Mouse (Mus musculus) heart, embryonic 14.5 days (tissue): Measurements from ENCODE around the gene Ptprz1. TPM values are rescaled to one million over a fixed set of nuclear protein-coding genes. Genes with fewer than 3 reads are reported as not detected.

Source experiments
- ATAC-seq: fragments of 200-750 bp; cut with Nextera tagmentation; 2 replicates; pipeline ENCODE4 v1.8.0; 2017; ENCODE audit warnings: low read depth, moderate TSS enrichment; ENCODE audit not compliant: insufficient number of reproducible peaks, insufficient read depth, low FRiP score
- H3K27ac ChIP-seq, 2 experiments: fragments of 200-500 bp in 1 of 2; fragments of 300-500 bp in 1 of 2; sonication (generic) in 1 of 2; replicated peaks in 1 of 2; 2 replicates each; pipeline ENCODE4 v1.5.1; 2012 to 2014; ENCODE audit warnings: low read depth in 2 of 2, low read length in 2 of 2, control low read depth in 1 of 2, mild to moderate bottlenecking in 1 of 2, mixed read lengths in 1 of 2; ENCODE audit not compliant: control insufficient read depth in 1 of 2, insufficient read depth in 1 of 2
- H3K27me3 ChIP-seq: fragments of 300-500 bp; sonication (generic); 2 replicates; pipeline ENCODE4 v1.6.1; 2014; ENCODE audit warnings: mild to moderate bottlenecking, low read length, control low read depth; ENCODE audit not compliant: control insufficient read depth, insufficient read depth
- H3K36me3 ChIP-seq: fragments of 300-500 bp; sonication (generic); 2 replicates; pipeline ENCODE4 v1.6.1; 2014; ENCODE audit warnings: mild to moderate bottlenecking, control low read depth, low read length, mixed read lengths; ENCODE audit not compliant: control insufficient read depth, insufficient read depth
- H3K4me1 ChIP-seq, 2 experiments: fragments of 200-500 bp in 1 of 2; fragments of 300-500 bp in 1 of 2; sonication (generic) in 1 of 2; 2 replicates each; pipeline ENCODE4 v1.6.1; 2012 to 2014; ENCODE audit warnings: low read length in 2 of 2, control low read depth in 1 of 2, mixed read lengths in 1 of 2; ENCODE audit not compliant: control insufficient read depth in 2 of 2, insufficient read depth in 2 of 2
- H3K4me2 ChIP-seq: fragments of 300-500 bp; sonication (generic); 2 replicates; pipeline ENCODE4 v1.6.1; 2014; ENCODE audit warnings: mild to moderate bottlenecking, low read length
- H3K4me3 ChIP-seq, 2 experiments: fragments of 200-500 bp in 1 of 2; fragments of 300-500 bp in 1 of 2; sonication (generic) in 1 of 2; 2 replicates each; pipeline ENCODE4 v1.5.1; 2012 to 2014; ENCODE audit warnings: low read length in 2 of 2, mild to moderate bottlenecking in 2 of 2, control low read depth in 1 of 2, low read depth in 1 of 2, moderate library complexity in 1 of 2; ENCODE audit not compliant: control insufficient read depth in 1 of 2, insufficient read depth in 1 of 2
- H3K9ac ChIP-seq: fragments of 300-500 bp; sonication (generic); 2 replicates; pipeline ENCODE4 v1.6.1; 2014; ENCODE audit warnings: mild to moderate bottlenecking, low read length
- H3K9me3 ChIP-seq: fragments of 300-500 bp; sonication (generic); 2 replicates; pipeline ENCODE4 v1.6.1; 2016; ENCODE audit warnings: low read length, control low read depth; ENCODE audit not compliant: control insufficient read depth
- WGBS: fragments of 180-500 bp; shearing (Covaris S2); extraction: QIAGEN DNeasy Blood & Tissue Kit; methylation state at CpG from one replicate; pipeline ENCODE4 v1.1.7; 2014; 5-methylcytosine and 5-hydroxymethylcytosine counted together
- polyA plus RNA-seq: library from polyadenylated mRNA; unstranded; fragments of >200 nt; fragmentation: Nextera tagmentation; extraction: Ambion mirVana; gene quantifications from 2 replicates; pipeline ENCODE4 v1.2.1, GENCODE M21; 2014

Gene Ptprz1
- polyA plus RNA-seq, 1 experiment from 2014 or later: 1.8 TPM

DNA sequence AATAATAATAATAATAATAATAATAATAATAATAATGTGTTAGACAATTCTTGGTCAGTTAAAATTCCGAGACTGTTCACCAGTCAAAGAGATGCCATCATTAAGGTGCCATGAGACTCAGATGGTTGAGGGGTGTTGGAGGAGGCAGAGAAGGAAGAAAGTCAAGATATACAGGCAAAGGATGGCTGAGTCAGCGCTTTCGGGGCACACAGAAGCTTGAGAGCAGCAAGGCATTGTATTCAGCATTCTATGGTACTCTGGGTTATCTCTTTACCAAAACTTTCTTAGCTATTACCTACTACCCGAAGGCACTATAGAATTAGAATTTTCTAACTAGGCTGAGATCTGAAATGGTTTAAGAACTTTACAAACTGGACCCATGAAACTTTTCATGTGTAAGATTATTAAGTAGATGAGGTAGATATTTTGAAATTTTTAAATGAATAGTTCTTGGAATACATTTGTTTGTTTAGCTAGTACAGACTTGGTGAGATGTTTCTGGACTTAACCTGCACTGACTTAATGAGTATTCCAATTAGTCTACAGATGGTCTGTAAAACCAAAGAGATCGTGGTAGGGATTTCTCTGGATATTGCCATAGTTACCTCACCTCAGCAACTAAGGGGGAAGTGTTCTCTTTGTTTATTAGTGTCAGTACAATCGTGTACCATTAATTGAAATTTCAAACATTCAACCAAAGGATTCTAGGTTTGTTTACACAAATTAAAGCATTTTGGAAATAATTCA lies 33.4 kb downstream of the Ptprz1 start:
- H3K4me3 ChIP-seq: no peak overlapping the region
- no peaks in the 10 kb centered on the region for H3K4me1 ChIP-seq
- no peak overlapping the region for H3K9ac ChIP-seq
- no peaks in the 10 kb centered on the region for H3K36me3 ChIP-seq
- H3K4me2 ChIP-seq: no peak overlapping the region
- H3K27ac ChIP-seq: no peak overlapping the region
- H3K27me3 ChIP-seq: no peaks in the 10 kb centered on the region
- WGBS: 78% methylated on average over 6 of the region's 6 CpGs
- ATAC-seq: no peak
- H3K9me3 ChIP-seq: no peaks in the 10 kb centered on the region

DNA sequence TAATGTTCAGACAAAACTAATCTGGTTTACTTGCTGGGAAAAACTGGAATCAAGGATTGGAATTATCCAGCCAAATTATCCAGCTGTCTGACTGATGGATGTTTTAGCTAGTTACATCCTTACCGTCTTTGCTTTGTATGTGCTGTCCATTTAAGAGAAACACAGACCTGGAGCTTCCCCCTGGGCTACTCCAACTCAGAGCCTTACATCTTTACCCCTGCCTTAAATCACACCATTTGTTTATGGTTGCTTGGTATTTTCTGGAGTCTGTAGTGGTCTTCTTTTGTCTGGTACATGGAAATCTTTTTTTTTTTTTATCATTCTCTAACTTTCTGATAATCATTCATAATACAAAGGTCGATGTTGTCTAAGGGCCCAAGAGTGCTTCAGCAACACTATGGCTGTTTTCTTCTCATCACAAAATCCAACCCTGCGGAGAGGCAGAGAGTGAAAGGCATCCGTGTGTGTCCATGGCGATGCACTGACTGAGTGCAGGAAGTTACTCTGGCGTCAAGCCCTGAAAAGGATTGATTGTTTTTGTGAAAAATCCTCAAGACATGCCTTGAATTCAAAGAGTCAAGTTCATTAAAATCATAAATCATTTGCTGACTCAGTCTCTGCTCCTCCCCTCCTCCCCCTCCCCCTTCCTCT lies 34.1 kb downstream of the Ptprz1 start:
- Histone ChIP-seq H3K9me3 (no peaks in the 10 kb centered on the region), H3K27ac (no peak overlapping the region), H3K4me1 (no peaks in the 10 kb centered on the region), H3K4me3 (no peak overlapping the region), H3K27me3 (no peaks in the 10 kb centered on the region), H3K36me3 (no peaks in the 10 kb centered on the region), H3K4me2 (no peak overlapping the region), H3K9ac (no peak overlapping the region)
- whole genome bisulfite sequencing: 77% methylated on average over 6 of the region's 6 CpGs
- no peak for ATAC-seq

DNA sequence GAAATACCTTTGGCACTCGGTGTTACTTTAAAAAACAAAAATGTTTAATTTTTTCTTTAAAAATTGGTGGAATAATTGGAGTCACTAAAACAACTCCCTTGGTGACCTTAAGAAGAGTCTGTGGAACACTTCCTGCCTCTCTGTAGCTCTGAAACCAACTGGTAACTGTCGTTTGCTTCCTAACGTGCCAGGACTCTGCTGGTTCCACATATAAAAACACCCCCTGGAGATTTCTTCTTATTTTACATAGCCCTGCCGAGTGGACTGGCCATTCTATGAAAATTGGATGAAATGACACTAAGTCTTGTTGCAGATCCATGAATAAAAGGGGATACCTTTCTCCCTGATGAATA lies 34.6 kb downstream of the Ptprz1 start:
- Histone ChIP-seq H3K4me3 (no peak overlapping the region), H3K4me1 (no peaks in the 10 kb centered on the region), H3K9ac (no peak overlapping the region), H3K4me2 (no peak overlapping the region), H3K27ac (no peak overlapping the region), H3K27me3 (no peaks in the 10 kb centered on the region), H3K36me3 (no peaks in the 10 kb centered on the region), H3K9me3 (no peaks in the 10 kb centered on the region)
- WGBS: 54% methylated on average over 4 of the region's 4 CpGs
- ATAC-seq: no peak

DNA sequence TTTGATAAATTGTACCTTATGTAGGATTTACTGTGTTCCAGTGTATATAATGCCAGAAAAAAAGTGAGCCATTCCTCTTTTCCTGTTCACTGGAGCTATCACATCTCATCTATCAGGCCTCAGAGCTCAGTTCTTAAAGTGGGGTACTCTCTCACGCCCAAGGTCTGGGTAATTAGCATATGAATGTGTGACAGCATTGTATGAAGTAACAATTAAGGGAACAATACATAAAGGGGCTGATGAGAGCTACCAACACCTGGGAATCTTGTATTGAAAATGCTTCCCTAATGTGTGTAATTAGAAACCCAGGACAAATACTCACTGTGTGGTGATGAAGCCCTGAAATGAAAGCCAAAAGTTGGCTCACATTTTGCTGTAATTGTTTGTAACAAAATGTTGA lies 47.6 kb downstream of the Ptprz1 start:
- no peak overlapping the region for H3K9ac ChIP-seq
- H3K9me3 ChIP-seq: no peaks in the 10 kb centered on the region
- no peak overlapping the region for H3K4me2 ChIP-seq
- WGBS: 22% methylated on average over 1 of the region's 1 CpGs
- no peaks in the 10 kb centered on the region for H3K4me1 ChIP-seq
- no peaks in the 10 kb centered on the region for H3K36me3 ChIP-seq
- H3K27me3 ChIP-seq: no peaks in the 10 kb centered on the region
- ATAC-seq: no peak
- H3K27ac ChIP-seq: no peak overlapping the region
- H3K4me3 ChIP-seq: no peak overlapping the region

DNA sequence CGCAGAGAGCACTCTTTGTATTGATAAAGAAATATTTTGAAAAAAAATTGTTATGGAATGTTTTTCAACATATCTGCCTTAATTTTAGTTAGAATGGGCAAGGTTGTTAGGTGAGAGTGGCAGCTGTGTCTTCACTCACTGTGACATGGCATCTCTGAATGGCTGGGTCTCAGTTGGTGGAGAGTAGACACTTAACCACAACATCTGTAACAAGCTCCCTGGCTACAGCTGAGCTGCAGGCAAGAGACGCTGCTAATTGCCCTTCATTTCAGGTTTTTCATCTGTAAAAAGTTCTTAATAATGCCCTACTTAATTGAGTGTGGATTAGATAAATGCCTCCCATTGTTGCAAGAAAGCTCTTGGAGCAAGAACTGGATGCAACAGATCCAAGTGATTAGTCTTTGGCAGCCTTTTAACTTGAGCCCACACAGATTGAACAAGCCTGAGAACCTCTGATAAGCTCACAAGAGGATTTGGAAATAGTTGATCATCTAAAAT lies 57.5 kb downstream of the Ptprz1 start:
- no peak overlapping the region for H3K9ac ChIP-seq
- H3K4me3 ChIP-seq: no peak overlapping the region
- H3K27ac ChIP-seq: no peak overlapping the region
- ATAC-seq: no peak
- 82% methylated on average over 2 of the region's 2 CpGs for WGBS
- no peaks in the 10 kb centered on the region for H3K4me1 ChIP-seq
- H3K27me3 ChIP-seq: no peaks in the 10 kb centered on the region
- H3K36me3 ChIP-seq: no peaks in the 10 kb centered on the region
- H3K4me2 ChIP-seq: no peak overlapping the region
- no peaks in the 10 kb centered on the region for H3K9me3 ChIP-seq

DNA sequence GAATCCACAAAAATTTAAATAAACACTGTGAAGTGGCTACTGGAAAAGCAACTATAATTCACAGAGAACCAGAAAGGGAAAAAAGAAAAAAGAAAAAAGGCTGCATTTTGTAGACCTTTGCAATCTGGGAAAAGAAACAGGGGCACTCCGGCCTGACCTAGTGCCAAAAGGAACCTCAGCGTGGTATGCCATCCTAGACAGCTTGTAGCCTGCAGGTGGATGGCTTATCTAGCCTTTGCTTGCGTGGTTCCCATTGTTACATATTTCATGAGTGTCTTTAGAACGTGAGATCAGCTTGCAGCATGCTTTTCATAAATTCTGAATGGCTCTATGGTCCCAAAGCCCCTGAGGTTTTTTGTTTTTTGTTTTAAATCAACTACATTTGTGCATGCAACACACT lies 61.8 kb downstream of the Ptprz1 start:
- H3K9ac ChIP-seq: no peak overlapping the region
- H3K27me3 ChIP-seq: no peaks in the 10 kb centered on the region
- 81% methylated on average over 4 of the region's 4 CpGs for WGBS
- no peak overlapping the region for H3K4me2 ChIP-seq
- H3K4me1 ChIP-seq: no peaks in the 10 kb centered on the region
- no peak overlapping the region for H3K27ac ChIP-seq
- no peak overlapping the region for H3K4me3 ChIP-seq
- no peaks in the 10 kb centered on the region for H3K36me3 ChIP-seq
- no peak for ATAC-seq
- H3K9me3 ChIP-seq: no peaks in the 10 kb centered on the region

DNA sequence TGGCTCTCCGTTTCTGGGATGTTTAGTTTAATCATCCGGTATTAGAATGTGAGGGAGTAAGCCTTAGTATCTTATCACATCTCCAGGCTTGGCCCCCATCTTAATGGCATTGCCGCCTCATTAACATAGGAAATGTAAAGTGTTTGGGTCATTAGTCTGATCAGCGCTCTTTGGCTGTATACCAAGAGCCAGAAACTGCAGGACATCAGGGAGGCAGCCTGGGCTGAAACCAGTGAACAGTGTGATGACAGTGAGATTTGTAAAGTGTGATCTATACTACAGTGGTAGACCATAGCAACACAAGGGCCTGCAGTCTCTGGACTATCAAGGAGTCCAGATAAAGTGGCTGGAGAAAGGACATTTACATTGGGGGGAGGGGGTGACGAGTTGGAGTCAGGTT lies 62.2 kb downstream of the Ptprz1 start:
- Histone ChIP-seq H3K9me3 (no peaks in the 10 kb centered on the region), H3K4me2 (no peak overlapping the region), H3K9ac (no peak overlapping the region), H3K27me3 (no peaks in the 10 kb centered on the region), H3K27ac (no peak overlapping the region), H3K4me3 (no peak overlapping the region), H3K4me1 (no peaks in the 10 kb centered on the region), H3K36me3 (no peaks in the 10 kb centered on the region)
- ATAC-seq: no peak
- WGBS: 53% methylated on average over 5 of the region's 5 CpGs
